Mouse (Mus musculus): ENCODE data around the gene Trim62.

- TF ChIP-seq CTCF (IDR thresholded peaks at IDR 0.05; ENCODE audit: low read depth, low read length), result no peak
- TF ChIP-seq POLR2A (IDR thresholded peaks at IDR 0.05; ENCODE audit: extremely low read depth, insufficient read depth, low read length), result no peak
These were observed 7.8 kb downstream of the Trim62 start for GRCm38 (mm10) chr4:128891157-128891556.

Measured in liver, adult 2 months (tissue).